Mouse (Mus musculus): ENCODE results near the gene Cpsf4l.
A peak's percentile ranks its signal among the peaks of the same experiment; 100 is the strongest.

Gene Cpsf4l

GRCm38 (mm10) chr11:113705966-113706652 lies 3.7 kb downstream of the Cpsf4l start:
- DNase-seq (ENCODE audit: low spot score in 2 of 2) = no peak

GRCm38 (mm10) chr11:113703758-113704157 lies 6.1 kb downstream of the Cpsf4l start:
- DNase-seq (ENCODE audit: low spot score in 2 of 2) = peak; percentile 64 to 70

- DNase-seq (ENCODE audit: low spot score in 2 of 2) = no peak
Observed at GRCm38 (mm10) chr11:113699643-113700042, 10.2 kb downstream of the Cpsf4l start.

- DNase-seq (ENCODE audit: low spot score in 2 of 2) = no peak
Observed at GRCm38 (mm10) chr11:113698013-113698545, 11.7 kb downstream of the Cpsf4l start.

GRCm38 (mm10) chr11:113697571-113697970 lies 12.2 kb downstream of the Cpsf4l start:
- DNase-seq (ENCODE audit: low spot score in 2 of 2) = no peak

- DNase-seq (ENCODE audit: low spot score in 2 of 2) = no peak
Observed at GRCm38 (mm10) chr11:113691851-113692250, 18.0 kb downstream of the Cpsf4l start.

- DNase-seq (ENCODE audit: low spot score in 2 of 2) = no peak
Observed at GRCm38 (mm10) chr11:113691318-113691717, 18.5 kb downstream of the Cpsf4l start.

GRCm38 (mm10) chr11:113690506-113690905 lies 19.3 kb downstream of the Cpsf4l start:
- DNase-seq (ENCODE audit: low spot score in 2 of 2) = no peak

- DNase-seq (ENCODE audit: low spot score in 2 of 2) = no peak
Observed at GRCm38 (mm10) chr11:113687031-113687430, 22.8 kb downstream of the Cpsf4l start.

GRCm38 (mm10) chr11:113684707-113685426 lies 24.9 kb downstream of the Cpsf4l start:
- no peak for DNase-seq (ENCODE audit: low spot score in 2 of 2)

GRCm38 (mm10) chr11:113683957-113684706 lies 25.7 kb downstream of the Cpsf4l start, which contains the start of the genes Fam104a and D11Wsu47e:
Gene Fam104a (minus strand): TSS chr11:113684155.
Gene D11Wsu47e (plus strand): TSS chr11:113684412.
- peak; percentile 92 to 96 for DNase-seq (ENCODE audit: low spot score in 2 of 2)

- DNase-seq (ENCODE audit: low spot score in 2 of 2) = peak in 1 of 2 experiments; percentile 44
Observed at GRCm38 (mm10) chr11:113683627-113683956, 26.2 kb downstream of the Cpsf4l start.

GRCm38 (mm10) chr11:113682897-113683626 lies 26.8 kb downstream of the Cpsf4l start:
- peak in 1 of 2 experiments; percentile 17 for DNase-seq (ENCODE audit: low spot score in 2 of 2)

- no peak for DNase-seq (ENCODE audit: low spot score in 2 of 2)
Observed at GRCm38 (mm10) chr11:113681979-113682378, 27.8 kb downstream of the Cpsf4l start.

GRCm38 (mm10) chr11:113680954-113681353 lies 28.9 kb downstream of the Cpsf4l start:
- no peak for DNase-seq (ENCODE audit: low spot score in 2 of 2)

GRCm38 (mm10) chr11:113678373-113678772 lies 31.4 kb downstream of the Cpsf4l start:
- no peak for DNase-seq (ENCODE audit: low spot score in 2 of 2)

GRCm38 (mm10) chr11:113677378-113677777 lies 32.4 kb downstream of the Cpsf4l start:
- DNase-seq (ENCODE audit: low spot score in 2 of 2) = no peak

- DNase-seq (ENCODE audit: low spot score in 2 of 2) = no peak
Observed at GRCm38 (mm10) chr11:113676847-113677246, 33.0 kb downstream of the Cpsf4l start.

- DNase-seq (ENCODE audit: low spot score in 2 of 2) = no peak
Observed at GRCm38 (mm10) chr11:113674595-113674994, 35.2 kb downstream of the Cpsf4l start.

- DNase-seq (ENCODE audit: low spot score in 2 of 2) = no peak
Observed at GRCm38 (mm10) chr11:113673614-113674013, 36.2 kb downstream of the Cpsf4l start.

GRCm38 (mm10) chr11:113669711-113670110 lies 40.1 kb downstream of the Cpsf4l start:
- DNase-seq (ENCODE audit: low spot score in 2 of 2) = no peak

All from urinary bladder, adult 18-20 months (tissue).